Mouse (Mus musculus) kidney, adult 2 months (tissue): ENCODE measurements around the gene Rpl12.

Experiments used
- CTCF ChIP-seq: fragments of 200-500 bp; conservative IDR thresholded peaks from 2 replicates; pipeline ENCODE4 v1.5.1; 2011; ENCODE audit warnings: low read depth, mild to moderate bottlenecking, control low read depth, low read length, moderate library complexity, mixed read lengths; ENCODE audit not compliant: insufficient read depth, insufficient read length
- POLR2A ChIP-seq: fragments of 200-500 bp; IDR thresholded peaks from one replicate; pipeline ENCODE4 v1.6.1; 2011; ENCODE audit warnings: low read depth, low read length, control low read depth

- no peak for TF ChIP-seq CTCF
- no peak for TF ChIP-seq POLR2A
These were observed 46.5 kb upstream of the Rpl12 start for GRCm38 (mm10) chr2:32914896-32915295.
